Mouse (Mus musculus): ENCODE measurements around the gene Rbm8a2. TPM values are rescaled to one million over a fixed set of nuclear protein-coding genes. Genes with fewer than 3 reads are reported as not detected.

Gene Rbm8a2
- polyA plus RNA-seq, 1 experiment from 2014 or later, result 0.76 TPM

GRCm38 (mm10) chr1:175946718-175947315, 32.1 kb downstream of the Rbm8a2 start:
- Histone ChIP-seq H3K9ac (replicated peaks; ENCODE audit: low read depth, low read length) (no peak overlapping the region), H3K4me1 (ENCODE audit: control insufficient read depth, insufficient read depth, low read length) (no peaks in the 10 kb centered on the region), H3K27ac (ENCODE audit: low read depth, low read length) (no peak overlapping the region), H3K4me2 (ENCODE audit: low read depth, low read length) (no peak overlapping the region), H3K4me3 (ENCODE audit: low read depth, low read length) (no peak overlapping the region), H3K27me3 (ENCODE audit: control insufficient read depth, insufficient read depth, low read length) (no peaks in the 10 kb centered on the region), H3K36me3 (ENCODE audit: control insufficient read depth, insufficient read depth, low read length) (no peaks in the 10 kb centered on the region), H3K9me3 (ENCODE audit: control insufficient read depth, low read length) (no peaks in the 10 kb centered on the region)
- peak; percentile 49; the same call in 1 of the 2 replicates for ATAC-seq (ENCODE audit: low read depth)
- WGBS, result 45% methylated on average over 4 of the region's 4 CpGs

DNA sequence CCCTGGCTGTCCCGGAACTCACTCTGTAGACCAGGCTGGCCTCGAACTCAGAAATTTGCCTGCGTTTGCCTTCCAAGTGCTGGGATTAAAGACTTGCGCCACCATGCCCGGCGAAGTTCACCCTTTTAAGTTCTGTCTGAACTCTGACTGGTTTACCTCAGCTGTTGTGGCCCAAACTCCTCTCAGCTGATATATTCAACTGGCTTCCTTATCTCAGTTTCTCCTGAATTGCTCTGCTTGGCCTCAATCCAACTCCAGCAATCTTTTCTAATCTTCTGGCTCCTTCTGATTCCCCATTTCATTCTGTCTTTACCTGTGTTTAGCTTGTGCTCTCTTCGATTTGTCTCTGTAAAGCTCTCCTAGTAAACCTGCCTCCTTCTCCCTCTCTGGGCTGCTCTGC, 35.7 kb downstream of the Rbm8a2 start:
- no peak for ATAC-seq (ENCODE audit: low read depth)
- Histone ChIP-seq H3K4me2 (ENCODE audit: low read depth, low read length) (no peak overlapping the region), H3K27ac (ENCODE audit: low read depth, low read length) (no peak overlapping the region), H3K27me3 (ENCODE audit: control insufficient read depth, insufficient read depth, low read length) (no peaks in the 10 kb centered on the region), H3K36me3 (ENCODE audit: control insufficient read depth, insufficient read depth, low read length) (no peaks in the 10 kb centered on the region), H3K9ac (replicated peaks; ENCODE audit: low read depth, low read length) (no peak overlapping the region), H3K4me3 (ENCODE audit: low read depth, low read length) (no peak overlapping the region), H3K4me1 (ENCODE audit: control insufficient read depth, insufficient read depth, low read length) (no peaks in the 10 kb centered on the region), H3K9me3 (ENCODE audit: control insufficient read depth, low read length) (no peaks in the 10 kb centered on the region)
- 95% methylated on average over 7 of the region's 7 CpGs for WGBS

- 86% methylated on average over 3 of the region's 3 CpGs for WGBS
- no peaks in the 10 kb centered on the region for H3K36me3 ChIP-seq (ENCODE audit: control insufficient read depth, insufficient read depth, low read length)
Observed at GRCm38 (mm10) chr1:175938731-175939130, 40.2 kb downstream of the Rbm8a2 start.

DNA sequence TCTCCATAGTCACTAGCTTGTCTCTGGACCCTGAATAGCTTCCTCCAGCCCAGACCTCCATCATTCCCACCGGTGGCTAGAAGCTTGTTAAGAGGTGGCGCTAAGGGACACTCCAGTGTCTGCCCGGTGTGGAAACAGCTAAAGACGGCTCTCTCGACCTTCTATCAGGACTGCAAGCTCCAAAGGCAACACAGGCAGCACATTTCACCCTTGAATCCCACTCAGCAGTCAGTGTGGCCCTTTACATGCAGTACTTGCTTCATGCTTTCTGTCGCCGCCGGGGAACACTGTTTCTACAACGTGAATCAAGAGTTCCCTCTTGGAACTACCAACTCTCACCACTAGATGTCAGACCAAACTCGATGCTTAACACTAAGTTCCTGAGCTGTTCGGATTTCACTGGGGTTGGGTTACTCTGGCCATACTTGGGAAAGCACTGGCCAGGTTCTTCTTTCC, 42.6 kb downstream of the Rbm8a2 start:
- H3K36me3 ChIP-seq (ENCODE audit: control insufficient read depth, insufficient read depth, low read length), result no peaks in the 10 kb centered on the region
- no peak overlapping the region for H3K4me3 ChIP-seq (ENCODE audit: low read depth, low read length)
- WGBS, result 7% methylated on average over 11 of the region's 11 CpGs
- ATAC-seq (ENCODE audit: low read depth), result peak; percentile 83
- no peak overlapping the region for H3K27ac ChIP-seq (ENCODE audit: low read depth, low read length)
- H3K27me3 ChIP-seq (ENCODE audit: control insufficient read depth, insufficient read depth, low read length), result no peaks in the 10 kb centered on the region
- H3K4me1 ChIP-seq (ENCODE audit: control insufficient read depth, insufficient read depth, low read length), result no peaks in the 10 kb centered on the region
- H3K9me3 ChIP-seq (ENCODE audit: control insufficient read depth, low read length), result no peaks in the 10 kb centered on the region
- no peak overlapping the region for H3K4me2 ChIP-seq (ENCODE audit: low read depth, low read length)
- H3K9ac ChIP-seq (replicated peaks; ENCODE audit: low read depth, low read length), result no peak overlapping the region

More at GRCm38 (mm10) chr1:175938731-175939130, 40.2 kb downstream of the Rbm8a2 start:
- ATAC-seq (ENCODE audit: low read depth), result no peak
- no peaks in the 10 kb centered on the region for H3K9me3 ChIP-seq (ENCODE audit: control insufficient read depth, low read length)
- no peaks in the 10 kb centered on the region for H3K27me3 ChIP-seq (ENCODE audit: control insufficient read depth, insufficient read depth, low read length)
- no peak overlapping the region for H3K9ac ChIP-seq (replicated peaks; ENCODE audit: low read depth, low read length)
- H3K27ac ChIP-seq (ENCODE audit: low read depth, low read length), result no peak overlapping the region
- no peaks in the 10 kb centered on the region for H3K4me1 ChIP-seq (ENCODE audit: control insufficient read depth, insufficient read depth, low read length)
- no peak overlapping the region for H3K4me3 ChIP-seq (ENCODE audit: low read depth, low read length)
- H3K4me2 ChIP-seq (ENCODE audit: low read depth, low read length), result no peak overlapping the region

GRCm38 (mm10) chr1:175931391-175931790, 47.5 kb downstream of the Rbm8a2 start:
- WGBS, result 93% methylated on average over 5 of the region's 5 CpGs
- Histone ChIP-seq H3K9me3 (ENCODE audit: control insufficient read depth, low read length) (no peaks in the 10 kb centered on the region), H3K9ac (replicated peaks; ENCODE audit: low read depth, low read length) (no peak overlapping the region), H3K36me3 (ENCODE audit: control insufficient read depth, insufficient read depth, low read length) (no peaks in the 10 kb centered on the region), H3K27ac (ENCODE audit: low read depth, low read length) (no peak overlapping the region), H3K27me3 (ENCODE audit: control insufficient read depth, insufficient read depth, low read length) (no peaks in the 10 kb centered on the region), H3K4me2 (ENCODE audit: low read depth, low read length) (no peak overlapping the region), H3K4me3 (ENCODE audit: low read depth, low read length) (no peak overlapping the region), H3K4me1 (ENCODE audit: control insufficient read depth, insufficient read depth, low read length) (no peaks in the 10 kb centered on the region)
- ATAC-seq (ENCODE audit: low read depth), result no peak

Other genes starting within 250 kb of the Rbm8a2 start
- gene Exo1, start 98.5 kb downstream of the Rbm8a2 start, polyA plus RNA-seq (2014; fragmentation: Nextera tagmentation; extraction: Ambion mirVana), result 3.3 and 6.7 TPM in 2 replicates
- gene Gm38100, start 58.8 kb downstream of the Rbm8a2 start, polyA plus RNA-seq (2014; fragmentation: Nextera tagmentation; extraction: Ambion mirVana), result not detected in 2 replicates

Measured in neural tube, embryonic 14.5 days (tissue).